Mouse (Mus musculus): ENCODE results near the gene Inppl1. TPM values are rescaled to one million over a fixed set of nuclear protein-coding genes. Genes with fewer than 3 reads are reported as not detected.
A peak's percentile ranks its signal among the peaks of the same experiment; 100 is the strongest.

The Inppl1 gene
- polyA plus RNA-seq, 1 experiment from 2014 or later: 44.9 TPM

DNA sequence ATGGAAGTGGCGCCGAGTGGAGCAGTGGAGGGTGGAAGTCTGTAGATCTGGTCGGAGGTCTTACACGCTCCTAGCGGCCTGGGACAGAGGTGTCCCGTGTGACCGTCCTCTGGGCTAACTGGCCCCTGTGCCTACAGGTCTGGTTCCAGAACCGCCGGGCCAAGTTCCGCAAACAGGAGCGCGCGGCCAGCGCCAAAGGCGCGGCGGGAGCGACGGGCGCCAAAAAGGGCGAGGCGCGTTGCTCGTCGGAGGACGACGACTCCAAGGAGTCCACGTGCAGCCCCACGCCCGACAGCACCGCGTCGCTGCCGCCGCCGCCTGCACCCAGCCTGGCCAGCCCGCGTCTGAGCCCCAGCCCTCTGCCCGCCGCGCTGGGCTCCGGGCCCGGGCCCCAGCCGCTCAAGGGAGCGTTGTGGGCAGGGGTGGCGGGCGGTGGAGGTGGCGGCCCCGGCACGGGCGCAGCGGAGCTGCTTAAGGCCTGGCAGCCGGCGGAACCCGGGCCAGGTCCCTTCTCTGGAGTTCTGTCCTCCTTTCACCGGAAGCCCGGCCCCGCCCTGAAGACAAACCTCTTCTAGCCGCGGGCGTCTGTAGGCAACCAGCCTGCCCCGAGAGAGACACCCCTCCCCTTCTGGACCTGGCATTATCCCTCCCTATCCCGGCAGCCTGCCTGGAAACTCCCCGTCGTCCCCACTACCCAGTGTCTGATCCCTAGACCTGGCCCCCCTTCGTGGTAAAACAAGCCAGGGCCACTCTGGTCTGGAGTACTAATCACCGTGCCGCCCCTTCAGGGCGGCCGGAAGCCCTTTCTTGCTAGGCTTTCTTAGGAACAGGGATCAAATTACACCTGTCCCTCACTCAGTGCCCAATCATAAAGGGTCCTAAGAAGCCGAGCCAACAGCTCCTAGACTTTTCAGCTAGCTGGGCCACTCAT lies 16.2 kb downstream of the Inppl1 start:
- Histone ChIP-seq H3K4me2 (peak overlapping the region; percentile 96), H3K27me3 (replicated peaks) (peaks cover 52% of the 10 kb centered on the region), H3K36me3 (peaks cover 42% of the 10 kb centered on the region), H3K9ac (peak overlapping the region; percentile 89), H3K9me3 (no peaks in the 10 kb centered on the region), H3K4me3 (peak overlapping the region; percentile 63), H3K27ac (replicated peaks) (peak overlapping the region; percentile 78), H3K4me1 (peaks cover 48% of the 10 kb centered on the region)
- under 1% methylated on average over 71 of the region's 71 CpGs for WGBS
- ATAC-seq (ENCODE audit: extremely low read depth, insufficient number of reproducible peaks, low FRiP score, low TSS enrichment): peak; percentile 75; the same call in 1 of the 2 replicates

DNA sequence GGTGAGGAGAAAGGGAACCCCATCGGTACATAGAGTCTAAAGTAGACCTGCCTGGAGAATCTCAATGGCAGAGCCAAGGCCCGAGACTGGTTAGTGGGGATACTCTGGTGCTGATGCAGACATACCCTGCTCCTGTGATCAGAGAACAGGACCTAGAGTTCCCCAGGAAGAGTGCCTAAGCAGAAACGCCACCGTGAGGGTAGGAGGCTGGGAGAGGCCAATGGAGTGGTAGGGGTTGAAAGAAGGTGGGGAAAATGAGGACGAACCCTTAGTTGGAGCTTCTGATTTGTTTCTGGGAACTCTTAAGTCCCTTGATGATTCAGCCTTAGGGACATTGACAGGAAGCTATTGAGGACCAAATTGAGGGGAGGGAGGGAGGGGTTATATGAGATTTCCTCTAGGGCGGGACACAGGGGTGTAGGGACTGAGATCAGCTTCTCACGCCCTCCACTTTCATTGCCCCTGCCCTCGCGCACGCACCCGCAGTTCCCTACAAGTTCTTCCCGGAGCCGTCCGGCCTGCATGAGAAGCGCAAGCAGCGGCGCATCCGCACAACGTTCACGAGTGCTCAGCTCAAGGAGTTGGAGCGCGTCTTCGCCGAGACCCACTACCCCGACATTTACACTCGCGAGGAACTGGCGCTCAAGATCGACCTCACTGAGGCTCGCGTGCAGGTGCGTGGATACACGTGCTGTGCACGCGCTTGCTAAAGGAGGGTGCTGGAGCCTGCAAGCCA lies 17.6 kb downstream of the Inppl1 start:
- Histone ChIP-seq H3K9ac (peak overlapping the region; percentile 70), H3K27me3 (replicated peaks) (peaks cover 62% of the 10 kb centered on the region), H3K4me1 (peaks cover 48% of the 10 kb centered on the region), H3K36me3 (peaks cover 28% of the 10 kb centered on the region), H3K4me3 (peak overlapping the region; percentile 63), H3K4me2 (peak overlapping the region; percentile 96), H3K27ac (replicated peaks) (no peak overlapping the region), H3K9me3 (no peaks in the 10 kb centered on the region)
- WGBS: 3% methylated on average over 35 of the region's 35 CpGs
- no peak for ATAC-seq (ENCODE audit: extremely low read depth, insufficient number of reproducible peaks, low FRiP score, low TSS enrichment)

DNA sequence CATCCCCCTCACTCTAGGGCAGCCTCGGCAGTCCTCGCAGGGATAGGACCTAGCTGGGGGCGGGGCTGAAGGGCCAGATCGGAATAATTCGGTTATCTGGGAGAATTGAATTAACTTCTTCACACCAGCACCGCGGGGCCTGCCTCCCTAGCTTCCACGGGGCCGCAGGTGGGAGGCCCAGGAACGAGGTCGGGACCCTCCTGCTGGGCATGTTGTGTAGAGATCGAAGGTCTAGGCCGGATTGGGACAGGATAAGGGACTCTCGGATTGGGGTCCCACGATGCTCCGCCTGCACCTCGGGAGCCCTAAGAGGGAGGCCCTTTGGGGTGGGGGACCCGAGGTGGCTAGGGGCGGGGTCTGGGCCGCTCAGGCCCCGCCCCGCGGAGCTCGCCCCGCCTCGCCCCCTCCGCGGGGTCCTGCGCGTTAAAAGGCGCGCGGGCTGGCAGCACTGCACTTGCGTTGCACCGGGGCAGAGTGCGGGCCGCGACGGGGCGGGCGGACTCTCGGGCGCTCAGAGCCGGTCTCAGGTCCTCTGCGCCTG lies 20.1 kb downstream of the Inppl1 start, which contains the start of gene Phox2a:
Phox2a (plus strand) TSS at position 453 of the 541 bp plus-strand sequence.
- Histone ChIP-seq H3K4me3 (peak within 1 kb of the TSS; percentile 47), H3K27ac (replicated peaks) (no peak within 1 kb of the TSS), H3K4me1 (peaks cover 39% of the 10 kb centered on the region), H3K4me2 (peak within 1 kb of the TSS; percentile 68), H3K9ac (peak within 1 kb of the TSS; percentile 68), H3K9me3 (0 out of 2 replicates have a peak, but pooled peaks cover 3% of the 10 kb centered on the region), H3K27me3 (replicated peaks) (peaks cover 64% of the 10 kb centered on the region), H3K36me3 (peaks cover 3% of the 10 kb centered on the region; the same call in 1 of the 2 replicates)
- WGBS: 1% methylated on average over 43 of the region's 45 CpGs
- ATAC-seq (ENCODE audit: extremely low read depth, insufficient number of reproducible peaks, low FRiP score, low TSS enrichment): no peak

DNA sequence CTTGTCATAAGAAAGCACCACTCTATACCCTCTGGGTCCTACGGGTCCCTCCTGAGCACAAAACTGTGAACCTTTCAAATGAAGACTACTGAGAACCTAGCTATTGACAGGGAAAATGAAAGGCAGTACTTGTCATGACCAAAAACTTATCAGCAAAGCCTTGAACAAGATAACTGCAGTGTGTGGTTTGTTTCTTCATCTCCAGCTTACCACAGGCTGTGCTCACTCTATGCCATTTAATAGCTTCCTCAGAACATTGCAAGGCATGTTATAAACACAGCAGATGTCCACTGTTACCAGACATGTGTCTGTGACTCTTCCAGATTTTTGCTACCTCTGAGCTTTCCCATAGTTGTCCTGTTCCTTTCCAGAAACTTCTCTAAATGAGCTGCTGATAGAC lies 61.0 kb downstream of the Inppl1 start:
- H3K36me3 ChIP-seq: peaks cover 34% of the 10 kb centered on the region
- H3K4me2 ChIP-seq: no peak overlapping the region
- no peak for ATAC-seq (ENCODE audit: extremely low read depth, insufficient number of reproducible peaks, low FRiP score, low TSS enrichment)
- no peak overlapping the region for H3K27ac ChIP-seq (replicated peaks)
- H3K27me3 ChIP-seq (replicated peaks): no peaks in the 10 kb centered on the region
- peaks cover 9% of the 10 kb centered on the region for H3K4me1 ChIP-seq
- no peaks in the 10 kb centered on the region for H3K9me3 ChIP-seq
- H3K9ac ChIP-seq: no peak overlapping the region
- H3K4me3 ChIP-seq: no peak overlapping the region
- 81% methylated on average over 1 of the region's 1 CpGs for WGBS

DNA sequence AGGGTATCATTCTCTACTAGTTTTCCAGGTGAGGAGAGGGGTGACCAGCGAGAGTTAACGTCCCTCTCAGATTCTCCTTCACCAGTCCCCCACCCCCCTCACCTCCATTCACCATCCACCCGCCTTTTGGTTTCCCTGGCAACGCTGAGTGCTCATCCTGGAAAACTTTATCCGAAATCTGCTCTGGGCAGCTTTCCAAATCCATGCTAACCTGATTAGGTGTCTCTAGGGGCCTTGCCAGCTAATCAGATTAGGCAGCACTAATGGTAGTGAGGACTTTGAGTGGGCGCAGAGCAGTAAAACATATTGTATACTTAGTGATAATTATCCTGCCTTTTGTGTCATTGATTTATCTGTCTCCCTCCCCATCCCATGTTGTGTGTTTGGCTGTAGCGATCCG lies 65.3 kb downstream of the Inppl1 start:
- Histone ChIP-seq H3K9me3 (no peaks in the 10 kb centered on the region), H3K27me3 (replicated peaks) (no peaks in the 10 kb centered on the region), H3K4me3 (no peak overlapping the region), H3K4me2 (no peak overlapping the region), H3K27ac (replicated peaks) (no peak overlapping the region), H3K4me1 (peaks cover 34% of the 10 kb centered on the region), H3K9ac (no peak overlapping the region), H3K36me3 (peaks cover 7% of the 10 kb centered on the region)
- no peak for ATAC-seq (ENCODE audit: extremely low read depth, insufficient number of reproducible peaks, low FRiP score, low TSS enrichment)
- WGBS: 58% methylated on average over 8 of the region's 8 CpGs

Small RNA genes within 50 kb of the gene (microRNA-seq; reads per million reads assigned to microRNA genes)
- not detected for gene Gm22655

Other genes with a start within 250 kb of the Inppl1 start
- gene Clpb, start 174.6 kb downstream of the Inppl1 start, polyA plus RNA-seq (2015; fragmentation: Nextera tagmentation; extraction: Ambion mirVana): 47.0 and 52.3 TPM in 2 replicates
- 0.11 and 0.32 TPM in 2 replicates for gene Phox2a, start 19.9 kb downstream of the Inppl1 start, polyA plus RNA-seq (2015; fragmentation: Nextera tagmentation; extraction: Ambion mirVana)
- 1.6 and 1.8 TPM in 2 replicates for gene Folr2, start 19.0 kb upstream of the Inppl1 start, polyA plus RNA-seq (2015; fragmentation: Nextera tagmentation; extraction: Ambion mirVana)
- gene Anapc15, start 25.5 kb upstream of the Inppl1 start, polyA plus RNA-seq (2015; fragmentation: Nextera tagmentation; extraction: Ambion mirVana): 61.7 and 64.4 TPM in 2 replicates
- 4.7 and 6.4 TPM in 2 replicates for gene Folr1, start 32.6 kb upstream of the Inppl1 start, polyA plus RNA-seq (2015; fragmentation: Nextera tagmentation; extraction: Ambion mirVana)
- 140 and 155 TPM in 2 replicates for gene Lamtor1, start 67.7 kb upstream of the Inppl1 start, polyA plus RNA-seq (2015; fragmentation: Nextera tagmentation; extraction: Ambion mirVana)
- gene Tomt, start 68.1 kb upstream of the Inppl1 start, polyA plus RNA-seq (2015; fragmentation: Nextera tagmentation; extraction: Ambion mirVana): 0.10 and 0.27 TPM in 2 replicates
- gene Lrrc51, start 95.7 kb upstream of the Inppl1 start, polyA plus RNA-seq (2015; fragmentation: Nextera tagmentation; extraction: Ambion mirVana): 4.1 and 5.1 TPM in 2 replicates
- 39.7 and 41.7 TPM in 2 replicates for gene Numa1, start 95.9 kb upstream of the Inppl1 start, polyA plus RNA-seq (2015; fragmentation: Nextera tagmentation; extraction: Ambion mirVana)
- 1.5 and 1.9 TPM in 2 replicates for gene Il18bp, start 180.5 kb upstream of the Inppl1 start, polyA plus RNA-seq (2015; fragmentation: Nextera tagmentation; extraction: Ambion mirVana)
- gene Rnf121, start 227.2 kb upstream of the Inppl1 start, polyA plus RNA-seq (2015; fragmentation: Nextera tagmentation; extraction: Ambion mirVana): 17.0 and 17.2 TPM in 2 replicates
- gene Xndc1, start 227.3 kb upstream of the Inppl1 start, polyA plus RNA-seq (2015; fragmentation: Nextera tagmentation; extraction: Ambion mirVana): 19.3 and 25.2 TPM in 2 replicates
- gene Xntrpc, start 227.5 kb upstream of the Inppl1 start, polyA plus RNA-seq (2015; fragmentation: Nextera tagmentation; extraction: Ambion mirVana): 0.91 and 1.0 TPM in 2 replicates
- not detected in 2 replicates for gene Trpc2, start 244.9 kb upstream of the Inppl1 start, polyA plus RNA-seq (2015; fragmentation: Nextera tagmentation; extraction: Ambion mirVana)